Mouse (Mus musculus) spleen, adult 2 months (tissue): ENCODE measurements at regions not wholly inside any gene's neighbourhood (a gene's known extent, or its start where the extent isn't known, plus 50 kb on each side); places are given as distances from the start of the nearest gene placed in this dataset.

Source experiments
- CTCF ChIP-seq: fragments of 200-500 bp; IDR thresholded peaks from 2 replicates; pipeline ENCODE4 v1.5.1; 2011; ENCODE audit warnings: mild to moderate bottlenecking, inconsistent platforms; ENCODE audit not compliant: insufficient read depth, insufficient read length, insufficient replicate concordance; ENCODE audit errors: extremely low read depth
- POLR2A ChIP-seq: fragments of 200-500 bp; IDR thresholded peaks from 2 replicates; pipeline ENCODE4 v1.6.1; 2011; ENCODE audit warnings: low read depth, low read length, inconsistent platforms

DNA sequence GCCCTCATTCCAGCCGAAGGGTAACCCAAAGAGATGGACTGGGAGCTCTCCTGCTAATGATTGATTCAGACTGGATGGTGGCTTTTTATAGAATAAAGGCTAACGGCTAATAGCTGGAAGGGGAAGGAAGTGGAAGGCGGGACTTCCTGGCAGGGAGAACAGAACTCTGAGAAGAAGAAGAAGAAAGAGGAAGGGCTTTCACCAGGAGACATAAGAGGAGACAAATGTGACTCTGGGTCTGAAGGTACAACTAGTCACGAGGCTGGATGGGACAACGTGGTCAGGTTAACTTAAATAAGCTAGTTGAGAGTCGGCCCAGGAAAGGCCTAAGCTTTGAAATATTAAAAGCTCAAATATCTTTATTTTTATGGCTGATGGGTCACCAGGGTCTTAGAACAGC is 224.8 kb upstream of the Jarid2 start:
- no peak for TF ChIP-seq CTCF
- TF ChIP-seq POLR2A: no peak
